Mouse (Mus musculus): ENCODE measurements at regions not wholly inside any gene's neighbourhood (a gene's known extent, or its start where the extent isn't known, plus 50 kb on each side); places are given as distances from the start of the nearest gene placed in this dataset.

- Histone ChIP-seq H3K4me1 (replicated peaks) (0 out of 2 replicates have a peak, but pooled peaks cover 3% of the 10 kb centered on the region), H3K27me3 (no peaks in the 10 kb centered on the region), H3K9ac (replicated peaks) (no peak overlapping the region), H3K9me3 (no peaks in the 10 kb centered on the region), H3K36me3 (no peaks in the 10 kb centered on the region), H3K4me3 (replicated peaks) (no peak overlapping the region), H3K4me2 (replicated peaks) (no peak overlapping the region), H3K27ac (no peak overlapping the region)
- WGBS, result 11% methylated on average over 5 of the region's 5 CpGs
- ATAC-seq, result no peak
These were observed 215.3 kb upstream of the Zfp637 start for GRCm38 (mm10) chr6:117625716-117626115.

- no peak for ATAC-seq
- H3K27me3 ChIP-seq, result no peaks in the 10 kb centered on the region
- H3K9ac ChIP-seq (replicated peaks), result no peak overlapping the region
- no peak overlapping the region for H3K4me3 ChIP-seq (replicated peaks)
- no peak overlapping the region for H3K27ac ChIP-seq
- no peaks in the 10 kb centered on the region for H3K9me3 ChIP-seq
- H3K4me2 ChIP-seq (replicated peaks), result no peak overlapping the region
- 87% methylated on average over 3 of the region's 3 CpGs for WGBS
- H3K4me1 ChIP-seq (replicated peaks), result 0 out of 2 replicates have a peak, but pooled peaks cover 3% of the 10 kb centered on the region
- no peaks in the 10 kb centered on the region for H3K36me3 ChIP-seq
These were observed 213.5 kb upstream of the Zfp637 start for GRCm38 (mm10) chr6:117627461-117627860.

GRCm38 (mm10) chr6:117646628-117647027 is 194.4 kb upstream of the Zfp637 start:
- Histone ChIP-seq H3K9ac (replicated peaks) (no peak overlapping the region), H3K27me3 (no peaks in the 10 kb centered on the region), H3K9me3 (no peaks in the 10 kb centered on the region), H3K36me3 (no peaks in the 10 kb centered on the region), H3K4me3 (replicated peaks) (no peak overlapping the region), H3K4me2 (replicated peaks) (no peak overlapping the region), H3K27ac (no peak overlapping the region), H3K4me1 (replicated peaks) (no peaks in the 10 kb centered on the region)
- no peak for ATAC-seq
- WGBS, result 80% methylated on average over 8 of the region's 8 CpGs

- no peak overlapping the region for H3K9ac ChIP-seq (replicated peaks)
- ATAC-seq, result no peak
- H3K4me2 ChIP-seq (replicated peaks), result no peak overlapping the region
- no peak overlapping the region for H3K4me3 ChIP-seq (replicated peaks)
- H3K4me1 ChIP-seq (replicated peaks), result no peaks in the 10 kb centered on the region
- WGBS, result 86% methylated on average over 5 of the region's 5 CpGs
- no peaks in the 10 kb centered on the region for H3K9me3 ChIP-seq
- H3K36me3 ChIP-seq, result no peaks in the 10 kb centered on the region
- H3K27ac ChIP-seq, result no peak overlapping the region
- H3K27me3 ChIP-seq, result no peaks in the 10 kb centered on the region
These were observed 190.4 kb upstream of the Zfp637 start for GRCm38 (mm10) chr6:117650541-117650940.

GRCm38 (mm10) chr6:117651551-117651950 is 189.4 kb upstream of the Zfp637 start:
- Histone ChIP-seq H3K9ac (replicated peaks) (no peak overlapping the region), H3K4me2 (replicated peaks) (no peak overlapping the region), H3K27me3 (no peaks in the 10 kb centered on the region), H3K36me3 (no peaks in the 10 kb centered on the region), H3K4me1 (replicated peaks) (no peaks in the 10 kb centered on the region), H3K9me3 (no peaks in the 10 kb centered on the region), H3K27ac (no peak overlapping the region), H3K4me3 (replicated peaks) (no peak overlapping the region)
- no peak for ATAC-seq
- 90% methylated on average over 4 of the region's 4 CpGs for WGBS

- Histone ChIP-seq H3K4me1 (replicated peaks) (no peaks in the 10 kb centered on the region), H3K4me2 (replicated peaks) (no peak overlapping the region), H3K27ac (no peak overlapping the region), H3K9me3 (no peaks in the 10 kb centered on the region), H3K36me3 (no peaks in the 10 kb centered on the region), H3K27me3 (no peaks in the 10 kb centered on the region), H3K9ac (replicated peaks) (no peak overlapping the region), H3K4me3 (replicated peaks) (no peak overlapping the region)
- no peak for ATAC-seq
- 60% methylated on average over 3 of the region's 3 CpGs for WGBS
These were observed 189.0 kb upstream of the Zfp637 start for GRCm38 (mm10) chr6:117652012-117652411.

GRCm38 (mm10) chr6:117652917-117653316 is 188.1 kb upstream of the Zfp637 start:
- 80% methylated on average over 9 of the region's 9 CpGs for WGBS
- H3K4me2 ChIP-seq (replicated peaks), result no peak overlapping the region
- H3K27me3 ChIP-seq, result no peaks in the 10 kb centered on the region
- no peak overlapping the region for H3K4me3 ChIP-seq (replicated peaks)
- no peaks in the 10 kb centered on the region for H3K4me1 ChIP-seq (replicated peaks)
- H3K27ac ChIP-seq, result no peak overlapping the region
- no peak for ATAC-seq
- H3K9ac ChIP-seq (replicated peaks), result no peak overlapping the region
- H3K36me3 ChIP-seq, result no peaks in the 10 kb centered on the region
- no peaks in the 10 kb centered on the region for H3K9me3 ChIP-seq

- ATAC-seq, result no peak
- no peak overlapping the region for H3K27ac ChIP-seq
- H3K9me3 ChIP-seq, result no peaks in the 10 kb centered on the region
- no peak overlapping the region for H3K4me3 ChIP-seq (replicated peaks)
- WGBS, result 89% methylated on average over 15 of the region's 15 CpGs
- no peak overlapping the region for H3K9ac ChIP-seq (replicated peaks)
- H3K4me1 ChIP-seq (replicated peaks), result no peaks in the 10 kb centered on the region
- no peaks in the 10 kb centered on the region for H3K27me3 ChIP-seq
- H3K36me3 ChIP-seq, result no peaks in the 10 kb centered on the region
- no peak overlapping the region for H3K4me2 ChIP-seq (replicated peaks)
These were observed 187.0 kb upstream of the Zfp637 start for GRCm38 (mm10) chr6:117653886-117654425.

- no peaks in the 10 kb centered on the region for H3K36me3 ChIP-seq
- H3K4me2 ChIP-seq (replicated peaks), result no peak overlapping the region
- no peaks in the 10 kb centered on the region for H3K27me3 ChIP-seq
- H3K27ac ChIP-seq, result no peak overlapping the region
- WGBS, result 93% methylated on average over 4 of the region's 4 CpGs
- H3K4me1 ChIP-seq (replicated peaks), result no peaks in the 10 kb centered on the region
- H3K9me3 ChIP-seq, result no peaks in the 10 kb centered on the region
- no peak overlapping the region for H3K4me3 ChIP-seq (replicated peaks)
- H3K9ac ChIP-seq (replicated peaks), result no peak overlapping the region
- ATAC-seq, result no peak
These were observed 185.0 kb upstream of the Zfp637 start for GRCm38 (mm10) chr6:117655986-117656385.

- Histone ChIP-seq H3K4me3 (replicated peaks) (no peak overlapping the region), H3K9me3 (no peaks in the 10 kb centered on the region), H3K4me1 (replicated peaks) (no peaks in the 10 kb centered on the region), H3K36me3 (no peaks in the 10 kb centered on the region), H3K9ac (replicated peaks) (no peak overlapping the region), H3K27ac (no peak overlapping the region), H3K27me3 (no peaks in the 10 kb centered on the region), H3K4me2 (replicated peaks) (no peak overlapping the region)
- ATAC-seq, result no peak
- 0% methylated on average over 1 of the region's 1 CpGs for WGBS
These were observed 180.4 kb upstream of the Zfp637 start for GRCm38 (mm10) chr6:117660576-117660975.

- Histone ChIP-seq H3K4me1 (replicated peaks) (no peaks in the 10 kb centered on the region), H3K4me2 (replicated peaks) (no peak overlapping the region), H3K4me3 (replicated peaks) (no peak overlapping the region), H3K27me3 (no peaks in the 10 kb centered on the region), H3K9ac (replicated peaks) (no peak overlapping the region), H3K36me3 (no peaks in the 10 kb centered on the region), H3K9me3 (no peaks in the 10 kb centered on the region), H3K27ac (no peak overlapping the region)
- WGBS, result 80% methylated on average over 1 of the region's 1 CpGs
- ATAC-seq, result no peak
These were observed 178.3 kb upstream of the Zfp637 start for GRCm38 (mm10) chr6:117662635-117663034.

GRCm38 (mm10) chr6:117670337-117670736 is 170.6 kb upstream of the Zfp637 start:
- Histone ChIP-seq H3K4me2 (replicated peaks) (no peak overlapping the region), H3K4me3 (replicated peaks) (no peak overlapping the region), H3K9me3 (no peaks in the 10 kb centered on the region), H3K27me3 (no peaks in the 10 kb centered on the region), H3K36me3 (no peaks in the 10 kb centered on the region), H3K27ac (no peak overlapping the region), H3K9ac (replicated peaks) (no peak overlapping the region), H3K4me1 (replicated peaks) (no peaks in the 10 kb centered on the region)
- no peak for ATAC-seq
- WGBS, result 56% methylated on average over 3 of the region's 3 CpGs

- Histone ChIP-seq H3K4me1 (replicated peaks) (no peaks in the 10 kb centered on the region), H3K4me3 (replicated peaks) (no peak overlapping the region), H3K27me3 (no peaks in the 10 kb centered on the region), H3K36me3 (no peaks in the 10 kb centered on the region), H3K9ac (replicated peaks) (no peak overlapping the region), H3K4me2 (replicated peaks) (no peak overlapping the region), H3K9me3 (no peaks in the 10 kb centered on the region), H3K27ac (no peak overlapping the region)
- ATAC-seq, result no peak
- WGBS, result 86% methylated on average over 17 of the region's 17 CpGs
These were observed 170.0 kb upstream of the Zfp637 start for GRCm38 (mm10) chr6:117670792-117671525.
